Mouse (Mus musculus) stomach, postnatal 0 days (tissue): ENCODE measurements around the gene Ube2o.

Source experiments
- CTCF ChIP-seq: IDR thresholded peaks from 2 replicates; pipeline ENCODE4 v1.5.1; 2016; ENCODE audit warnings: antibody characterized with exemption, low read depth, mild to moderate bottlenecking, moderate library complexity
- EP300 ChIP-seq: optimal IDR thresholded peaks from 2 replicates; pipeline ENCODE3; 2016; ENCODE audit warnings: antibody characterized with exemption

DNA sequence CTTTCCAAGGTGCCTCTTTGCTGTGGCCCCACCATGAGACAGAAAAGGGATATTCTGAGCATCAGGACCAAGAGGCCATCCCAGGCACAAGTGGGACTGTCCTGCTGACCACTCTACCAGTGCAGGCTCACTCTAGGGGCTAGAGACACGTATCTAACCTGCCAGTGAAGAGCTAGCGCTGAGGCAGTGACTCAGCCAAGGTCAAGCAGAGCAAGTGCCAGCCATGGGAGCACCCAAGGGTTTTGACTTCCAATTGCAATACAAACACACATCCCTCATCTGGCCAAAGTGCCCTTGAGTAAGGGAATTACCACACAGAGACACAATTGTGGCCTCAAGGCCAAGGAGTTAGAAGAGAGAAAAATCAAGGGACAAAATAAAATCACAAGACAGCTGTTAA is 5.9 kb downstream of the Ube2o start:
- TF ChIP-seq CTCF (no peak), EP300 (no peak)
